Mouse (Mus musculus) liver, embryonic 15.5 days (tissue): ENCODE results near the gene Cd302. TPM values are rescaled to one million over a fixed set of nuclear protein-coding genes. Genes with fewer than 3 reads are reported as not detected.

Source experiments
- ATAC-seq: fragments of 200-750 bp; cut with Nextera tagmentation; 2 replicates; pipeline ENCODE4 v1.8.0; 2017; ENCODE audit warnings: moderate number of reproducible peaks, mild to moderate bottlenecking, moderate library complexity; ENCODE audit not compliant: insufficient read depth
- H3K27ac ChIP-seq: fragments of 300-500 bp; sonication (generic); replicated peaks from 2 replicates; pipeline ENCODE4 v1.5.1; 2015; ENCODE audit warnings: mild to moderate bottlenecking, inconsistent platforms
- H3K27me3 ChIP-seq: fragments of 300-500 bp; sonication (generic); 2 replicates; pipeline ENCODE4 v1.6.1; 2015; ENCODE audit warnings: mild to moderate bottlenecking, inconsistent platforms
- H3K36me3 ChIP-seq: fragments of 300-500 bp; sonication (generic); replicated peaks from 2 replicates; pipeline ENCODE4 v1.6.1; 2015; ENCODE audit warnings: moderate library complexity, mild to moderate bottlenecking, inconsistent platforms
- H3K4me1 ChIP-seq: fragments of 300-500 bp; sonication (generic); replicated peaks from 2 replicates; pipeline ENCODE4 v1.6.1; 2015; ENCODE audit warnings: inconsistent platforms
- H3K4me2 ChIP-seq: fragments of 300-500 bp; sonication (generic); 2 replicates; pipeline ENCODE4 v1.6.1; 2015; ENCODE audit warnings: moderate library complexity, mild to moderate bottlenecking, inconsistent platforms
- H3K4me3 ChIP-seq: fragments of 300-500 bp; sonication (generic); replicated peaks from 2 replicates; pipeline ENCODE4 v1.5.1; 2015; ENCODE audit warnings: mild to moderate bottlenecking, inconsistent platforms
- H3K9ac ChIP-seq: fragments of 300-500 bp; sonication (generic); 2 replicates; pipeline ENCODE4 v1.6.1; 2015; ENCODE audit warnings: moderate library complexity, mild to moderate bottlenecking, inconsistent platforms
- H3K9me3 ChIP-seq: fragments of 300-500 bp; sonication (generic); replicated peaks from 2 replicates; pipeline ENCODE4 v1.6.1; 2016; ENCODE audit warnings: inconsistent platforms
- WGBS: fragments of 180-500 bp; shearing (Covaris S2); methylation state at CpG from one replicate; pipeline ENCODE4 v1.1.7; 2015; ENCODE audit warnings: mixed read lengths; ENCODE audit not compliant: insufficient replicate concordance; 5-methylcytosine and 5-hydroxymethylcytosine counted together
- polyA plus RNA-seq: library from polyadenylated mRNA; unstranded; fragments of >200 nt; fragmentation: Nextera tagmentation; extraction: Ambion mirVana; gene quantifications from 2 replicates; pipeline ENCODE4 v1.2.1, GENCODE M21; 2015

Cd302 gene
- polyA plus RNA-seq, 1 experiment from 2014 or later, result 91.1 TPM

DNA sequence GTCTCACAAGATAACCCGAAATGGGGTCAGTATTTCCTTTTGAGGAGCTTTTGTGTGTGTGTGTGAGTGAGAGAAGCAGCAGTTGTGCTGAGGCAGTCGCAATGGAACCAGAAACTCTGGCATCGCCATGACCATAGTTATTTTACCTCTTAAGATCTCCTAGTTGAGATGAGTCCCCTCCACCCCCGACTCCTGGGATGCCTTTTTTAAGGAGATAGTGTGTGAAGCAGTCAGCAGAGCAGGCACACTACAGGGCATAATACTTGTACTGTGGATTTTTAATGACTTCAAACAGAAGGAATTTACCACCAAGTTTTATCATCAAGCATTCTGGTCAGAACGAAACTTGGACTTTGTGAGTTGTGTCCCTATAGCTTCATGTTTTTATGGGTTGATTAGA lies 73.5 kb downstream of the Cd302 start:
- 19% methylated on average over 5 of the region's 5 CpGs for WGBS
- Histone ChIP-seq H3K9ac (peak overlapping the region; percentile 95), H3K27ac (peak overlapping the region; percentile 94), H3K4me3 (peak overlapping the region; percentile 94), H3K4me1 (peaks cover 49% of the 10 kb centered on the region), H3K36me3 (peaks cover 32% of the 10 kb centered on the region), H3K27me3 (no peaks in the 10 kb centered on the region), H3K9me3 (no peaks in the 10 kb centered on the region), H3K4me2 (peak overlapping the region; percentile 77)
- ATAC-seq, result no peak

DNA sequence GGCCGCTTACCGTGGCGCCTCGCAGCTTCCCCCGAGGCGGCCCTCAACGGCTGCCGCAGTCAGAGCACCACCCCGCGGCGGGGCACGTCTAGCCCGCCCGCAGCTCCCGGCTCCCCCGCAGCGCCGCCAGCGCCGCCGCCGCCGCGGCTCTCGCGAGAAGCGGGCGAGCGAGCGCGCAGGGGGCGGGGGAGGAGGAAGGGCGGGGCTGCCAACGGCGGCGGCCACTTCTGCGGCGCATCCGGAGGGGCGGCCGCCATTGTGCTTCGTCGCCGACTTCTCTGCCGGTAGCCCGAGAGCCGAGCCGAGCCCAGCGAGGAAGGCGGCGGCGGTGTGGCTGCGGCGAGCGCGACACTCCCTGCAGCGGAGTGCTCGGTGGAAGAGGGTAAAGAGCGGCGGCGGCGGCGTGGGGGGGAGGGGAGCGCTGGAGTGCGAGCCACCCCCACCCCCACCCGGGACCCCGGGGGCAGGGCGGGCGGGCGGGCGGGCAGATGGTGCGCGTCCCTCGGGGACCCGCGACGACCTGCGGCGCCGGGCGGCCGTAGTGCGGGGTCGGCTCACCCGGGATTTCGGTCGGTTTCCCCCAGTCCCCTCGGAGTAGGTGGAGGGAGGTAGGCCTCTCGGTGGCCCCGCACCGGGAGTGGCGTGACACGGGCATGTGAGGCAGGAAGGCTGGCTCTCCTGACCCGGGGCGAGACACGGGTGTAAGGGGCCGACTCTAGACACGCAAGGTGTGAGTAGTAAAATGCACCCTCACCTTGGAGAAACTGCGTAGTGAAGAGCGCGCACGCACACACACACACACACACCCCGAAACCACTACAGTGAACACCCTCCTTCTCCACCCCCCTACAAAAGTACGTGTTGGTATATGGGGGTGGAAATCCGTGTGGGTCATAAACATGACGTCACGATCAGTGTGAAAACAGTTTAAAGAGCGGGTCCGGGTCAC lies 74.3 kb downstream of the Cd302 start, which contains the start of the genes Baz2b and March7:
TSS of gene Baz2b (minus strand) at position 137 of the 949 bp plus-strand sequence.
TSS of gene March7 (plus strand) at position 185 of the 949 bp plus-strand sequence.
- Histone ChIP-seq H3K27ac (peak within 1 kb of the TSS; percentile 94), H3K36me3 (peaks cover 34% of the 10 kb centered on the region), H3K4me3 (peak within 1 kb of the TSS; percentile 94), H3K4me1 (peaks cover 45% of the 10 kb centered on the region), H3K4me2 (peak within 1 kb of the TSS; percentile 77), H3K27me3 (no peaks in the 10 kb centered on the region), H3K9me3 (no peaks in the 10 kb centered on the region), H3K9ac (peak within 1 kb of the TSS; percentile 95)
- ATAC-seq, result peak; percentile 93
- WGBS, result under 1% methylated on average over 102 of the region's 109 CpGs

- Histone ChIP-seq H3K27ac (peak overlapping the region; percentile 94), H3K4me2 (peak overlapping the region; percentile 77), H3K4me3 (peak overlapping the region; percentile 94), H3K27me3 (no peaks in the 10 kb centered on the region), H3K9ac (peak overlapping the region; percentile 95), H3K9me3 (no peaks in the 10 kb centered on the region), H3K4me1 (peaks cover 44% of the 10 kb centered on the region), H3K36me3 (peaks cover 32% of the 10 kb centered on the region)
- ATAC-seq, result peak; percentile 69
- WGBS, result under 1% methylated on average over 35 of the region's 35 CpGs
These were observed 75.1 kb downstream of the Cd302 start for GRCm38 (mm10) chr2:60209122-60209611.

DNA sequence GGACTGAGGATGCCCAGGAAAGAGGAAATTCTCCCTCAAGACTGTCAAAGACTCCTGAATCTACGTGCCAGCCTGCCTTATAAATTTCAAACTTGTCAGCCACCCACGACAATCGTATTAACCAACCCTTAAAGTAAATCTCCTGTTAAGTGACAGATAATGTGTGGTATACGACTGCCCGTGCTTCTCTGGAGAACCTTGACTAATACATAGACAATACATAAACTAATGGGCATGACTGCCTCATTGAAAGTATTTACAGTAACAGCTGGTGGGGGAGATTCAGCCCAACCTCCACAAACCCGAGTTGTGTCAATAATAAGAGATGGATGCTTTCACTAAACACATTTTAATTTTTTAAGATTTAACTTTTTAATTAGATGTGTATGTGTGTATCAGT lies 78.5 kb downstream of the Cd302 start:
- H3K36me3 ChIP-seq, result peaks cover 21% of the 10 kb centered on the region
- 57% methylated on average over 6 of the region's 6 CpGs for WGBS
- ATAC-seq, result no peak
- H3K9ac ChIP-seq, result no peak overlapping the region
- no peak overlapping the region for H3K27ac ChIP-seq
- H3K9me3 ChIP-seq, result no peaks in the 10 kb centered on the region
- H3K4me3 ChIP-seq, result no peak overlapping the region
- H3K4me1 ChIP-seq, result peaks cover 21% of the 10 kb centered on the region
- H3K27me3 ChIP-seq, result no peaks in the 10 kb centered on the region
- no peak overlapping the region for H3K4me2 ChIP-seq

DNA sequence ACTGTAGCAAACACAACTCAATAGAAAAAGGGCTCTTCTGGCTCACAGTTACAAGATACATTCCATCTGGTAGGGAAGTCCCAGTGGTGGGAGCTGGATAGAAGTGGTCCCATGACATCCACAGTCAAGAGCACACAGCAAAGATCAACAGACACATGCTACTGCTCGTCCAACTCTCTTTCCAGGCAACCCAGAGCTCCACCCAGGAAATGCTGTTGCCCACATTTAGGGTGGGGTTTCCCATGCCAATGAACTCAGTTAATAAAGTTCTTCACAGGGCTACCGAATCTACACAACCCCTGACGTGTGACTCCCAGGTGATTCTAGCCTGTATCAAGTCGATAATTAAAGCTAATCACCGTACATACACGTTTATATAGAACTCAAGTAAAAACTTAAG lies 80.1 kb downstream of the Cd302 start:
- H3K4me2 ChIP-seq, result no peak overlapping the region
- H3K4me1 ChIP-seq, result peaks cover 18% of the 10 kb centered on the region
- H3K9ac ChIP-seq, result no peak overlapping the region
- H3K27me3 ChIP-seq, result no peaks in the 10 kb centered on the region
- no peak for ATAC-seq
- no peak overlapping the region for H3K27ac ChIP-seq
- peaks cover 21% of the 10 kb centered on the region for H3K36me3 ChIP-seq
- H3K9me3 ChIP-seq, result no peaks in the 10 kb centered on the region
- no peak overlapping the region for H3K4me3 ChIP-seq
- 24% methylated on average over 6 of the region's 6 CpGs for WGBS

GRCm38 (mm10) chr2:60203733-60204132 lies 80.6 kb downstream of the Cd302 start:
- no peak overlapping the region for H3K4me2 ChIP-seq
- H3K36me3 ChIP-seq, result peaks cover 21% of the 10 kb centered on the region
- no peak overlapping the region for H3K4me3 ChIP-seq
- no peaks in the 10 kb centered on the region for H3K9me3 ChIP-seq
- ATAC-seq, result no peak
- WGBS, result 77% methylated on average over 4 of the region's 4 CpGs
- H3K27me3 ChIP-seq, result no peaks in the 10 kb centered on the region
- no peak overlapping the region for H3K9ac ChIP-seq
- no peak overlapping the region for H3K27ac ChIP-seq
- H3K4me1 ChIP-seq, result peaks cover 18% of the 10 kb centered on the region

- no peaks in the 10 kb centered on the region for H3K9me3 ChIP-seq
These were observed 81.3 kb downstream of the Cd302 start for GRCm38 (mm10) chr2:60202900-60203530.

More at GRCm38 (mm10) chr2:60202900-60203530, 81.3 kb downstream of the Cd302 start:
- Histone ChIP-seq H3K4me2 (no peak overlapping the region), H3K27me3 (no peaks in the 10 kb centered on the region), H3K4me3 (no peak overlapping the region), H3K27ac (no peak overlapping the region), H3K9ac (no peak overlapping the region), H3K36me3 (peaks cover 21% of the 10 kb centered on the region), H3K4me1 (peaks cover 13% of the 10 kb centered on the region)
- WGBS, result 43% methylated on average over 8 of the region's 8 CpGs
- ATAC-seq, result no peak

Other genes with a start within 250 kb of the Cd302 start
- gene Baz2b, start 74.6 kb downstream of the Cd302 start, polyA plus RNA-seq, result 14.8 TPM in 2 replicates
- 20.4 and 21.7 TPM in 2 replicates for gene March7, start 74.6 kb downstream of the Cd302 start, polyA plus RNA-seq
- 2.7 and 2.8 TPM in 2 replicates for gene Ly75, start 98.8 kb upstream of the Cd302 start, polyA plus RNA-seq